Mouse (Mus musculus) intestine, postnatal 0 days (tissue): ENCODE measurements at regions not wholly inside any gene's neighbourhood (a gene's known extent, or its start where the extent isn't known, plus 50 kb on each side); places are given as distances from the start of the nearest gene placed in this dataset.

ENCODE experiments used
- ATAC-seq: fragments of 200-750 bp; cut with Nextera tagmentation; 2 replicates; pipeline ENCODE4 v1.8.0; 2017; ENCODE audit warnings: mild to moderate bottlenecking, moderate TSS enrichment, moderate library complexity
- H3K27ac ChIP-seq: fragments of 300-500 bp; sonication (generic); 2 replicates; pipeline ENCODE4 v1.5.1; 2014; ENCODE audit warnings: mild to moderate bottlenecking, low read depth, low read length, moderate library complexity
- H3K27me3 ChIP-seq: fragments of 300-500 bp; sonication (generic); replicated peaks from 2 replicates; pipeline ENCODE4 v1.6.1; 2014; ENCODE audit warnings: low read length, mixed read lengths; ENCODE audit not compliant: control insufficient read depth, insufficient read depth
- H3K36me3 ChIP-seq: fragments of 300-500 bp; sonication (generic); 2 replicates; pipeline ENCODE4 v1.6.1; 2014; ENCODE audit warnings: mild to moderate bottlenecking, moderate library complexity; ENCODE audit not compliant: control insufficient read depth, insufficient read depth
- H3K4me1 ChIP-seq: fragments of 300-500 bp; sonication (generic); replicated peaks from 2 replicates; pipeline ENCODE4 v1.6.1; 2014; ENCODE audit warnings: antibody characterized with exemption, low read length, mixed read lengths; ENCODE audit not compliant: control insufficient read depth, insufficient read depth
- H3K4me2 ChIP-seq: fragments of 300-500 bp; sonication (generic); replicated peaks from 2 replicates; pipeline ENCODE4 v1.6.1; 2014; ENCODE audit warnings: low read depth, mild to moderate bottlenecking, moderate library complexity
- H3K4me3 ChIP-seq: fragments of 300-500 bp; sonication (generic); 2 replicates; pipeline ENCODE4 v1.5.1; 2014; ENCODE audit warnings: low read depth, low read length
- H3K9ac ChIP-seq: fragments of 300-500 bp; sonication (generic); 2 replicates; pipeline ENCODE4 v1.6.1; 2014; ENCODE audit warnings: mild to moderate bottlenecking, low read depth, low read length
- H3K9me3 ChIP-seq: fragments of 300-500 bp; sonication (generic); 2 replicates; pipeline ENCODE4 v1.6.1; 2016; ENCODE audit warnings: mixed run types; ENCODE audit not compliant: control insufficient read depth
- CTCF ChIP-seq: sonication (generic); IDR thresholded peaks from 2 replicates; pipeline ENCODE4 v1.5.1; 2016; ENCODE audit warnings: low read depth, mild to moderate bottlenecking, control low read depth, antibody characterized with exemption, moderate library complexity
- WGBS: fragments of 180-500 bp; shearing (Covaris S2); extraction: QIAGEN DNeasy Blood & Tissue Kit; methylation state at CpG from one replicate; pipeline ENCODE4 v1.1.7; 2014; 5-methylcytosine and 5-hydroxymethylcytosine counted together

DNA sequence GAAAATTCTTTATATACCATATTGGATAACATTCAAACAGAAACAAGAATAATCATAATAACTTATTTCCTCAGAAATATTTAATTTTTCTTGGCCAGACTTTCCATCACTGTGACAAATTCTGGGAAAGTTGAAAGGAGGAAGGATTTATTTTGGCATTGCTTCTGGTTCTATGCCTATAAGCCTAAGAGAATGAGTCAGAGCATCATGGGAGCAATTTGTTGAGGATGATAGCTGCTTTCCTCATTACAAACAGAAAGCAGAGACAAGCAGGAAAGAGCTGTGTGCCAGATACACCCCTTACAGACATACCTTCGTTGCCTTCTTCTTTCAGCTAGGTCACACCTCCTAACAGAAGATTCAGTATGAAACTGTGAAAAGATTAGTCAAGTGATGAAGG is 115.3 kb downstream of the Rgs21 start:
- Histone ChIP-seq H3K27me3 (no peaks in the 10 kb centered on the region), H3K9me3 (no peaks in the 10 kb centered on the region), H3K36me3 (no peaks in the 10 kb centered on the region), H3K4me3 (no peak overlapping the region), H3K27ac (no peak overlapping the region), H3K4me1 (no peaks in the 10 kb centered on the region), H3K9ac (no peak overlapping the region), H3K4me2 (no peak overlapping the region)
- no peak for TF ChIP-seq CTCF
- no peak for ATAC-seq
- WGBS = 45% methylated on average over 1 of the region's 1 CpGs

DNA sequence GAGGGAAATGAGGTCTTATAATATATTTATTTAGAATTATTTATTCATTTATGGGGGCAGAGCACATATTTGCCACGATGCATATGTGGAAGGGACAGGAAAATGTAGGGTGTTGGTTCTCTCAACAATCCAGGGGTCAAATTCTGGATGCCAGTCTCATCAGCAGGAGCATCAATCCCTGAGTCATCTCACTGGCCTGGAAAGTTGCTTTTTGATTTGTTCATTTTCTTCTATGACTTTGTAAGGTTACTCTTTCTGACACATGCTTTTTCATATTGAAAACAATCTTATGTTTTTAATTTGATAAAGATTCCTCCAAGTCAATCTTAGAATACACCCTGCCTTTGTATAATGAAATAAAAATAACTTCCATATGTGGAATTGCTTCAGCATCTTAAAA is 115.7 kb downstream of the Rgs21 start:
- 53% methylated on average over 1 of the region's 1 CpGs for WGBS
- Histone ChIP-seq H3K9ac (no peak overlapping the region), H3K27ac (no peak overlapping the region), H3K4me1 (no peaks in the 10 kb centered on the region), H3K4me2 (no peak overlapping the region), H3K9me3 (no peaks in the 10 kb centered on the region), H3K36me3 (no peaks in the 10 kb centered on the region), H3K4me3 (no peak overlapping the region), H3K27me3 (no peaks in the 10 kb centered on the region)
- no peak for ATAC-seq
- no peak for TF ChIP-seq CTCF

DNA sequence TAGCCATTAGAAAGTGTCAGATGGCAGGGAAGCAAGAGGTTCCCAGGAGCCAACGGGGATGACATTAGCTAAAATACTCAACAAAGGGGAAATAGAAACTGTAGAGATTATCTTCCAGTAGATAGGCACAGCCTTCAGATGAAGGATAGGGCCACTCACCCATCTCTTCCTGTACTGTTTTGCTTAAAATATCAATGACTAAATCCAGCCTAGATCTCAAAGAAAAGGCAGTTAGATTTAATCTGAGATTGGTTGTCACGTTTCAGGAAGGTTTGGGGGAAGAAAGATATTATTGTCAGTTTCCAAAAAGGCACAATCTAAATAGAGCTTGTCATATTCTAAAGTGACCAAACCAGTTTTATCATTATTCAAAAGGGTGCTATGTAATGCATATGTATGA is 130.8 kb downstream of the Rgs21 start:
- no peak for ATAC-seq
- Histone ChIP-seq H3K9me3 (no peaks in the 10 kb centered on the region), H3K4me2 (no peak overlapping the region), H3K36me3 (no peaks in the 10 kb centered on the region), H3K27ac (no peak overlapping the region), H3K9ac (no peak overlapping the region), H3K4me1 (no peaks in the 10 kb centered on the region), H3K4me3 (no peak overlapping the region), H3K27me3 (no peaks in the 10 kb centered on the region)
- WGBS = 79% methylated on average over 2 of the region's 2 CpGs
- no peak for TF ChIP-seq CTCF

DNA sequence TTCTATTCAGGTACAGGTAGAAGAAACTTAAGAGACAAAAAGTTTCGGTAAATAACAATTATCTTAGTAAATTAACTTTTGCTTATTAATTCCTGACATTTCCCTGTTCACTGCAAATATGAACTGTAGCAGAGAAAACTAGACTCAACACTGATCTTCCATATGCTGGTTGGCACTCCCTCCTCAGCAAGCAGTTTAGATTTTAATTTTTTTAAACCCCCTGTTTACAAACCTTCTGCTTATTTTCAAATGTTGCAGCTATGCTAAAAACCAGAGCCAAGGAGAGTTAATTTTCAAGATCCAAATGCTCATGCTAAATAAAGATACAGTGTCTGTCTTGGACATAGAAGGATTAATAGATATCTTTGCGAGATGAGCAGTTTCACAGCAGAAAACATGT is 134.7 kb downstream of the Rgs21 start:
- WGBS = 91% methylated on average over 2 of the region's 2 CpGs
- no peak overlapping the region for H3K27ac ChIP-seq
- no peak for ATAC-seq

DNA sequence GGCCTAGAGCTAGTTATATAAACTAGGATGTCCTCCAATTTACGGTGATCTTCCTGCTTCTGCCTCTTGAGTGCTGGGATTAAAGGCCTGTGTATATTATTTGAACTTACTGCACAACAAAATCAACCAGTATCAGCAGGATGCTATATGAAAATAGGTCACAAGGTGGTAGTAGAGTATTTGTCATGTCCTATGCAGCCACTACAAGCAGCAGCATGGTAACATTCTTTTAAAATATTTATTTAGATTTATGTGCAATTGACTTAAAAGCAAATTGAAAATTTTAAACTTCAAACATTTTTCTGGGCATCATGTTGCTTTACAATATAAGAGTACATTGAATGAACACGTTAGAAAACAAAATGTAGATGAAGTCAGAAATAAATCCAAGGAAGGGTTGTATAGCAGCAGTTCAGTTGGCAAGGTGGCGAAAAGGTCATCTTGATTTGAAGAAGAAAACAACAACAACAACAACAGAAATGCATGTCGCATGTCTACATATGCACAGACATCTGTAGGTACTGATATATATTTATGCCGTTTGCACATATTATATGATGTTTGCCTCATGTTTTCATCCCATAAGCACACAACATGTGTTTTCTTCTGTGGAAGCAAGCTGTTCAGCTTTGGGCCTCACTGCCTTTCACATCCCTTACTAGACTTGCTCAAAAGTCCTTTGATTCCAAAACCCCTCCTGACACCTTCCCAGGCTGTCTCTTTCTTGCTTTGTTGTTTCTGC is 135.8 kb downstream of the Rgs21 start:
- peak; percentile 64 for TF ChIP-seq CTCF
- ATAC-seq = no peak
- H3K4me3 ChIP-seq = no peak overlapping the region
- no peak overlapping the region for H3K27ac ChIP-seq
- no peaks in the 10 kb centered on the region for H3K36me3 ChIP-seq
- H3K9ac ChIP-seq = no peak overlapping the region
- no peaks in the 10 kb centered on the region for H3K4me1 ChIP-seq
- H3K4me2 ChIP-seq = no peak overlapping the region
- H3K9me3 ChIP-seq = no peaks in the 10 kb centered on the region
- WGBS = 82% methylated on average over 5 of the region's 5 CpGs
- no peaks in the 10 kb centered on the region for H3K27me3 ChIP-seq

More for the DNA sequence above, 134.7 kb downstream of the Rgs21 start:
- TF ChIP-seq CTCF = no peak
- Histone ChIP-seq H3K4me3 (no peak overlapping the region), H3K36me3 (no peaks in the 10 kb centered on the region), H3K4me2 (no peak overlapping the region), H3K27me3 (no peaks in the 10 kb centered on the region), H3K9me3 (no peaks in the 10 kb centered on the region), H3K4me1 (no peaks in the 10 kb centered on the region), H3K9ac (no peak overlapping the region)

DNA sequence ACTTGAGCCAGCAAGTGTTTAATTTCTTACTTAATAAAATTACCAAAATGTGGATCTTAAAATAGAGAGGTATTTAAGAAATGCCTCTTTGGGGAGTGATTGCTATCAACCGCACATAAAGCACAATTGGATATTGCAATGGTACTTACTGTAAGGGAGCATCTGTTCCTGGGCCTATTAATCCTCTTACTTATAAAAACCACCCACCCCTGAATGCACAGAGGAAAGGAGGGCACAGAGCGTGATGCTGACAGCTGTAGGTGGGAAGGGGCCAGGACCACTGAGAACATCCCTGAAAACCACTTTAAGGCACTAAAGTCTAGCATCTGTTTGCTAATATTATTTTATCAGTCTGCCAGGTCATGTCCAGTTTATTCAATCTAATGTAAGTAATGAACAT is 146.1 kb downstream of the Rgs21 start:
- ATAC-seq = no peak
- no peak overlapping the region for H3K4me3 ChIP-seq
- WGBS = 79% methylated on average over 2 of the region's 2 CpGs
- H3K4me1 ChIP-seq = no peaks in the 10 kb centered on the region
- no peak overlapping the region for H3K4me2 ChIP-seq
- no peak for TF ChIP-seq CTCF
- H3K9me3 ChIP-seq = no peaks in the 10 kb centered on the region
- H3K27me3 ChIP-seq = no peaks in the 10 kb centered on the region
- no peak overlapping the region for H3K27ac ChIP-seq
- no peaks in the 10 kb centered on the region for H3K36me3 ChIP-seq
- no peak overlapping the region for H3K9ac ChIP-seq
